Mouse (Mus musculus): ENCODE data around the gene Lyg1. TPM values are rescaled to one million over a fixed set of nuclear protein-coding genes. Genes with fewer than 3 reads are reported as not detected.

The Lyg1 gene
- polyA plus RNA-seq (2015; fragmentation: Illumina TruSeq; extraction: RNeasy Lipid Tissue Mini Kit (QIAGEN cat#74804); ENCODE audit: insufficient read depth, low replicate concordance): not detected

GRCm38 (mm10) chr1:37957659-37958058 lies at the start of gene Lyg1:
Gene Lyg1, minus strand, starts transcription at chr1:37957759.

GRCm38 (mm10) chr1:37997867-37998266 lies 40.3 kb upstream of the Lyg1 start, which contains the start of the genes Txndc9 and Eif5b:
Gene Txndc9, minus strand, starts transcription at chr1:37997893.
Gene Eif5b, plus strand, starts transcription at chr1:37998010.

GRCm38 (mm10) chr1:37916393-37916792 lies 41.2 kb downstream of the Lyg1 start, which contains the start of gene Lyg2:
Gene Lyg2, minus strand, starts transcription at chr1:37916493.

Other genes starting within 250 kb of the Lyg1 start
- gene 2010300C02Rik, start 237.7 kb downstream of the Lyg1 start, polyA plus RNA-seq (2015; fragmentation: Illumina TruSeq; extraction: RNeasy Lipid Tissue Mini Kit (QIAGEN cat#74804); ENCODE audit: insufficient read depth, low replicate concordance): 0.39 TPM
- 10.7 TPM for gene Tsga10, start 91.3 kb downstream of the Lyg1 start, polyA plus RNA-seq (2015; fragmentation: Illumina TruSeq; extraction: RNeasy Lipid Tissue Mini Kit (QIAGEN cat#74804); ENCODE audit: insufficient read depth, low replicate concordance)
- 4.3 TPM for gene Lipt1, start 86.0 kb downstream of the Lyg1 start, polyA plus RNA-seq (2015; fragmentation: Illumina TruSeq; extraction: RNeasy Lipid Tissue Mini Kit (QIAGEN cat#74804); ENCODE audit: insufficient read depth, low replicate concordance)
- 70.4 TPM for gene Mitd1, start 67.3 kb downstream of the Lyg1 start, polyA plus RNA-seq (2015; fragmentation: Illumina TruSeq; extraction: RNeasy Lipid Tissue Mini Kit (QIAGEN cat#74804); ENCODE audit: insufficient read depth, low replicate concordance)
- gene Mrpl30, start 67.3 kb downstream of the Lyg1 start, polyA plus RNA-seq (2015; fragmentation: Illumina TruSeq; extraction: RNeasy Lipid Tissue Mini Kit (QIAGEN cat#74804); ENCODE audit: insufficient read depth, low replicate concordance): 183 TPM
- not detected for gene Lyg2, start 41.3 kb downstream of the Lyg1 start, polyA plus RNA-seq (2015; fragmentation: Illumina TruSeq; extraction: RNeasy Lipid Tissue Mini Kit (QIAGEN cat#74804); ENCODE audit: insufficient read depth, low replicate concordance)
- gene Txndc9, start 40.1 kb upstream of the Lyg1 start, polyA plus RNA-seq (2015; fragmentation: Illumina TruSeq; extraction: RNeasy Lipid Tissue Mini Kit (QIAGEN cat#74804); ENCODE audit: insufficient read depth, low replicate concordance): 86.9 TPM
- 83.3 TPM for gene Eif5b, start 40.3 kb upstream of the Lyg1 start, polyA plus RNA-seq (2015; fragmentation: Illumina TruSeq; extraction: RNeasy Lipid Tissue Mini Kit (QIAGEN cat#74804); ENCODE audit: insufficient read depth, low replicate concordance)
- gene Rev1, start 172.0 kb upstream of the Lyg1 start, polyA plus RNA-seq (2015; fragmentation: Illumina TruSeq; extraction: RNeasy Lipid Tissue Mini Kit (QIAGEN cat#74804); ENCODE audit: insufficient read depth, low replicate concordance): 37.7 TPM